Mouse (Mus musculus) liver, embryonic 15.5 days (tissue): ENCODE data around the gene Dhx35. TPM values are rescaled to one million over a fixed set of nuclear protein-coding genes. Genes with fewer than 3 reads are reported as not detected.

Source experiments
- ATAC-seq: fragments of 200-750 bp; cut with Nextera tagmentation; 2 replicates; pipeline ENCODE4 v1.8.0; 2017; ENCODE audit warnings: moderate number of reproducible peaks, mild to moderate bottlenecking, moderate library complexity; ENCODE audit not compliant: insufficient read depth
- H3K27ac ChIP-seq: fragments of 300-500 bp; sonication (generic); replicated peaks from 2 replicates; pipeline ENCODE4 v1.5.1; 2015; ENCODE audit warnings: mild to moderate bottlenecking, inconsistent platforms
- H3K27me3 ChIP-seq: fragments of 300-500 bp; sonication (generic); 2 replicates; pipeline ENCODE4 v1.6.1; 2015; ENCODE audit warnings: mild to moderate bottlenecking, inconsistent platforms
- H3K36me3 ChIP-seq: fragments of 300-500 bp; sonication (generic); replicated peaks from 2 replicates; pipeline ENCODE4 v1.6.1; 2015; ENCODE audit warnings: moderate library complexity, mild to moderate bottlenecking, inconsistent platforms
- H3K4me1 ChIP-seq: fragments of 300-500 bp; sonication (generic); replicated peaks from 2 replicates; pipeline ENCODE4 v1.6.1; 2015; ENCODE audit warnings: inconsistent platforms
- H3K4me2 ChIP-seq: fragments of 300-500 bp; sonication (generic); 2 replicates; pipeline ENCODE4 v1.6.1; 2015; ENCODE audit warnings: moderate library complexity, mild to moderate bottlenecking, inconsistent platforms
- H3K4me3 ChIP-seq: fragments of 300-500 bp; sonication (generic); replicated peaks from 2 replicates; pipeline ENCODE4 v1.5.1; 2015; ENCODE audit warnings: mild to moderate bottlenecking, inconsistent platforms
- H3K9ac ChIP-seq: fragments of 300-500 bp; sonication (generic); 2 replicates; pipeline ENCODE4 v1.6.1; 2015; ENCODE audit warnings: moderate library complexity, mild to moderate bottlenecking, inconsistent platforms
- H3K9me3 ChIP-seq: fragments of 300-500 bp; sonication (generic); replicated peaks from 2 replicates; pipeline ENCODE4 v1.6.1; 2016; ENCODE audit warnings: inconsistent platforms
- WGBS: fragments of 180-500 bp; shearing (Covaris S2); methylation state at CpG from one replicate; pipeline ENCODE4 v1.1.7; 2015; ENCODE audit warnings: mixed read lengths; ENCODE audit not compliant: insufficient replicate concordance; 5-methylcytosine and 5-hydroxymethylcytosine counted together
- polyA plus RNA-seq: library from polyadenylated mRNA; unstranded; fragments of >200 nt; fragmentation: Nextera tagmentation; extraction: Ambion mirVana; gene quantifications from 2 replicates; pipeline ENCODE4 v1.2.1, GENCODE M21; 2015

Gene Dhx35
- polyA plus RNA-seq, 1 experiment from 2014 or later = 3.6 TPM

GRCm38 (mm10) chr2:158800788-158801187 is 6.2 kb downstream of the Dhx35 start:
- Histone ChIP-seq H3K4me1 (peaks cover under 1% of the 10 kb centered on the region), H3K9ac (no peak overlapping the region), H3K36me3 (peaks cover 30% of the 10 kb centered on the region), H3K27ac (no peak overlapping the region), H3K27me3 (no peaks in the 10 kb centered on the region), H3K4me2 (no peak overlapping the region), H3K4me3 (no peak overlapping the region), H3K9me3 (no peaks in the 10 kb centered on the region)
- WGBS = 82% methylated on average over 8 of the region's 8 CpGs
- no peak for ATAC-seq

GRCm38 (mm10) chr2:158803575-158803974 is 9.0 kb downstream of the Dhx35 start:
- H3K9ac ChIP-seq = no peak overlapping the region
- H3K27ac ChIP-seq = no peak overlapping the region
- no peaks in the 10 kb centered on the region for H3K4me1 ChIP-seq
- H3K4me3 ChIP-seq = no peak overlapping the region
- ATAC-seq = no peak
- 77% methylated on average over 8 of the region's 8 CpGs for WGBS
- H3K27me3 ChIP-seq = no peaks in the 10 kb centered on the region
- no peaks in the 10 kb centered on the region for H3K9me3 ChIP-seq
- no peak overlapping the region for H3K4me2 ChIP-seq
- H3K36me3 ChIP-seq = peaks cover 30% of the 10 kb centered on the region

GRCm38 (mm10) chr2:158815686-158816085 is 21.1 kb downstream of the Dhx35 start:
- H3K27ac ChIP-seq = no peak overlapping the region
- no peaks in the 10 kb centered on the region for H3K27me3 ChIP-seq
- ATAC-seq = no peak
- H3K36me3 ChIP-seq = peaks cover 20% of the 10 kb centered on the region
- no peak overlapping the region for H3K4me3 ChIP-seq
- no peaks in the 10 kb centered on the region for H3K9me3 ChIP-seq
- H3K4me1 ChIP-seq = no peaks in the 10 kb centered on the region
- H3K9ac ChIP-seq = no peak overlapping the region
- H3K4me2 ChIP-seq = no peak overlapping the region

GRCm38 (mm10) chr2:158816239-158816638 is 21.6 kb downstream of the Dhx35 start:
- Histone ChIP-seq H3K4me3 (no peak overlapping the region), H3K9ac (no peak overlapping the region), H3K4me1 (no peaks in the 10 kb centered on the region), H3K27ac (no peak overlapping the region), H3K9me3 (no peaks in the 10 kb centered on the region), H3K4me2 (no peak overlapping the region), H3K36me3 (peaks cover 20% of the 10 kb centered on the region), H3K27me3 (no peaks in the 10 kb centered on the region)
- no peak for ATAC-seq
- WGBS = 64% methylated on average over 4 of the region's 4 CpGs

- Histone ChIP-seq H3K27me3 (no peaks in the 10 kb centered on the region), H3K9ac (no peak overlapping the region), H3K27ac (no peak overlapping the region), H3K4me1 (no peaks in the 10 kb centered on the region), H3K4me2 (no peak overlapping the region), H3K4me3 (no peak overlapping the region), H3K9me3 (no peaks in the 10 kb centered on the region), H3K36me3 (peaks cover 20% of the 10 kb centered on the region)
- 76% methylated on average over 8 of the region's 8 CpGs for WGBS
- no peak for ATAC-seq
These were observed 23.1 kb downstream of the Dhx35 start for GRCm38 (mm10) chr2:158817708-158818107.

- Histone ChIP-seq H3K36me3 (peaks cover 39% of the 10 kb centered on the region), H3K4me1 (no peaks in the 10 kb centered on the region), H3K4me2 (no peak overlapping the region), H3K9me3 (no peaks in the 10 kb centered on the region), H3K4me3 (no peak overlapping the region), H3K9ac (no peak overlapping the region), H3K27me3 (no peaks in the 10 kb centered on the region), H3K27ac (no peak overlapping the region)
- 74% methylated on average over 2 of the region's 2 CpGs for WGBS
- ATAC-seq = no peak
These were observed 33.5 kb downstream of the Dhx35 start for GRCm38 (mm10) chr2:158828124-158828523.

- Histone ChIP-seq H3K4me3 (no peak overlapping the region), H3K36me3 (peaks cover 50% of the 10 kb centered on the region), H3K27ac (no peak overlapping the region)
These were observed 35.1 kb downstream of the Dhx35 start for GRCm38 (mm10) chr2:158829746-158830145.

GRCm38 (mm10) chr2:158833221-158833620 is 38.6 kb downstream of the Dhx35 start:
- no peaks in the 10 kb centered on the region for H3K9me3 ChIP-seq
- no peak overlapping the region for H3K9ac ChIP-seq
- H3K4me3 ChIP-seq = no peak overlapping the region
- no peak overlapping the region for H3K27ac ChIP-seq
- H3K4me2 ChIP-seq = no peak overlapping the region
- H3K27me3 ChIP-seq = no peaks in the 10 kb centered on the region
- WGBS = 76% methylated on average over 5 of the region's 5 CpGs
- no peaks in the 10 kb centered on the region for H3K4me1 ChIP-seq
- ATAC-seq = no peak
- H3K36me3 ChIP-seq = peaks cover 61% of the 10 kb centered on the region

More at GRCm38 (mm10) chr2:158829746-158830145, 35.1 kb downstream of the Dhx35 start:
- Histone ChIP-seq H3K4me1 (no peaks in the 10 kb centered on the region), H3K27me3 (no peaks in the 10 kb centered on the region), H3K4me2 (no peak overlapping the region), H3K9ac (no peak overlapping the region), H3K9me3 (no peaks in the 10 kb centered on the region)
- 66% methylated on average over 6 of the region's 6 CpGs for WGBS
- no peak for ATAC-seq

- Histone ChIP-seq H3K27me3 (no peaks in the 10 kb centered on the region), H3K9me3 (no peaks in the 10 kb centered on the region), H3K27ac (no peak overlapping the region), H3K4me1 (no peaks in the 10 kb centered on the region), H3K36me3 (peaks cover 61% of the 10 kb centered on the region), H3K4me3 (no peak overlapping the region), H3K9ac (no peak overlapping the region), H3K4me2 (no peak overlapping the region)
- no peak for ATAC-seq
- WGBS = 77% methylated on average over 2 of the region's 2 CpGs
These were observed 39.0 kb downstream of the Dhx35 start for GRCm38 (mm10) chr2:158833645-158834044.

GRCm38 (mm10) chr2:158843287-158843686 is 48.7 kb downstream of the Dhx35 start:
- peaks cover 14% of the 10 kb centered on the region; the same call in 1 of the 2 replicates for H3K36me3 ChIP-seq
- no peak overlapping the region for H3K9ac ChIP-seq
- no peak for ATAC-seq
- 81% methylated on average over 5 of the region's 5 CpGs for whole genome bisulfite sequencing
- H3K4me1 ChIP-seq = no peaks in the 10 kb centered on the region
- H3K4me2 ChIP-seq = no peak overlapping the region
- no peaks in the 10 kb centered on the region for H3K27me3 ChIP-seq
- no peaks in the 10 kb centered on the region for H3K9me3 ChIP-seq
- H3K27ac ChIP-seq = no peak overlapping the region
- H3K4me3 ChIP-seq = no peak overlapping the region

GRCm38 (mm10) chr2:158845031-158845430 is 50.4 kb downstream of the Dhx35 start:
- H3K36me3 ChIP-seq = peaks cover 11% of the 10 kb centered on the region; the same call in 1 of the 2 replicates
- no peak overlapping the region for H3K27ac ChIP-seq
- H3K4me1 ChIP-seq = no peaks in the 10 kb centered on the region
- H3K4me3 ChIP-seq = no peak overlapping the region
- no peaks in the 10 kb centered on the region for H3K27me3 ChIP-seq
- H3K9me3 ChIP-seq = no peaks in the 10 kb centered on the region
- no peak for ATAC-seq
- H3K9ac ChIP-seq = no peak overlapping the region
- WGBS = 68% methylated on average over 5 of the region's 5 CpGs
- no peak overlapping the region for H3K4me2 ChIP-seq

- Histone ChIP-seq H3K4me3 (no peak overlapping the region), H3K27ac (no peak overlapping the region), H3K9me3 (no peaks in the 10 kb centered on the region), H3K4me1 (no peaks in the 10 kb centered on the region), H3K9ac (no peak overlapping the region), H3K27me3 (no peaks in the 10 kb centered on the region), H3K4me2 (no peak overlapping the region), H3K36me3 (peaks cover 11% of the 10 kb centered on the region; the same call in 1 of the 2 replicates)
- WGBS = 63% methylated on average over 2 of the region's 2 CpGs
- no peak for ATAC-seq
These were observed 51.6 kb downstream of the Dhx35 start for GRCm38 (mm10) chr2:158846208-158846607.
